Mouse (Mus musculus) MEL (cell line): ENCODE results near the gene Mcl1. TPM values are rescaled to one million over a fixed set of nuclear protein-coding genes. Genes with fewer than 3 reads are reported as not detected.
A peak's percentile ranks its signal among the peaks of the same experiment; 100 is the strongest.
"Not testable (repeated sequence)": the region's sequence is repeated elsewhere in the genome, so short reads cannot be mapped to it uniquely, and the experiment has no call there.

Experiments
- DNase-seq: peaks from one replicate; pipeline ENCODE4 v3.0.0; 2011; ENCODE audit warnings: low read depth, low spot score
- H3K27ac ChIP-seq: 2 replicates; pipeline ENCODE4 v1.5.1; 2012; ENCODE audit warnings: low read depth, mild to moderate bottlenecking, control low read depth, low read length, moderate library complexity; ENCODE audit not compliant: control insufficient read depth
- H3K27me3 ChIP-seq, 2 experiments: fragments of 150-350 bp in 1 of 2; sonication (generic) in 1 of 2; 2 replicates each; pipeline ENCODE4 v1.6.1; 2012; ENCODE audit warnings: low read length in 2 of 2, mild to moderate bottlenecking in 2 of 2, improper control_type of control experiment in 1 of 2, moderate library complexity in 1 of 2; ENCODE audit not compliant: insufficient read depth in 2 of 2, control insufficient read depth in 1 of 2
- H3K36me3 ChIP-seq, 2 experiments: 2 replicates each; pipeline ENCODE4 v1.6.1; 2012 to 2014; ENCODE audit warnings: low read length in 2 of 2, improper control_type of control experiment in 1 of 2, inconsistent platforms in 1 of 2, mild to moderate bottlenecking in 1 of 2; ENCODE audit not compliant: insufficient read depth in 2 of 2, control insufficient read depth in 1 of 2
- H3K4me1 ChIP-seq, 2 experiments: fragments of 150-350 bp in 1 of 2; sonication (generic) in 1 of 2; 2 replicates each; pipeline ENCODE4 v1.6.1; 2012; ENCODE audit warnings: low read length in 2 of 2, improper control_type of control experiment in 1 of 2, mild to moderate bottlenecking in 1 of 2; ENCODE audit not compliant: insufficient read depth in 2 of 2, control insufficient read depth in 1 of 2
- H3K4me3 ChIP-seq, 2 experiments: fragments of 150-350 bp in 1 of 2; sonication (generic) in 1 of 2; 2 replicates each; pipeline ENCODE4 v1.5.1; 2012; ENCODE audit warnings: low read depth in 2 of 2, low read length in 2 of 2, mild to moderate bottlenecking in 2 of 2, moderate library complexity in 2 of 2, control low read depth in 1 of 2, improper control_type of control experiment in 1 of 2; ENCODE audit not compliant: control insufficient read depth in 1 of 2, insufficient read depth in 1 of 2
- H3K79me2 ChIP-seq: 2 replicates; pipeline ENCODE4 v1.6.1; 2012; ENCODE audit warnings: mild to moderate bottlenecking, low read length, moderate library complexity; ENCODE audit not compliant: control insufficient read depth, poor library complexity, insufficient read depth
- H3K9ac ChIP-seq: 2 replicates; pipeline ENCODE4 v1.6.1; 2012; ENCODE audit warnings: low read depth, mild to moderate bottlenecking, control low read depth, low read length, moderate library complexity; ENCODE audit not compliant: control insufficient read depth, poor library complexity, severe bottlenecking
- H3K9me3 ChIP-seq: fragments of 150-350 bp; sonication (generic); replicated peaks from 2 replicates; pipeline ENCODE4 v1.6.1; 2012; ENCODE audit warnings: mild to moderate bottlenecking, low read length, improper control_type of control experiment, moderate library complexity; ENCODE audit not compliant: insufficient read depth
- CHD2 ChIP-seq: IDR thresholded peaks from 2 replicates; pipeline ENCODE4 v1.6.1; 2011; ENCODE audit warnings: low read length, improper control_type of control experiment
- CTCF ChIP-seq, 3 experiments: IDR thresholded peaks in 2 of 3; conservative IDR thresholded peaks in 1 of 3; 2 replicates each; pipeline ENCODE4 v1.5.1; 2011 to 2012; ENCODE audit warnings: low read length in 3 of 3, low read depth in 2 of 3, mild to moderate bottlenecking in 2 of 3, improper control_type of control experiment in 1 of 3, inconsistent platforms in 1 of 3, mixed read lengths in 1 of 3, moderate library complexity in 1 of 3; ENCODE audit not compliant: control insufficient read depth in 1 of 3, insufficient read depth in 1 of 3, poor library complexity in 1 of 3, severe bottlenecking in 1 of 3
- E2F4 ChIP-seq: IDR thresholded peaks from 2 replicates; pipeline ENCODE4 v1.6.1; 2011; ENCODE audit warnings: low read depth, low read length, improper control_type of control experiment, borderline replicate concordance
- ELF1 ChIP-seq: IDR thresholded peaks from 2 replicates; pipeline ENCODE4 v1.6.1; 2014; ENCODE audit warnings: low read depth, mild to moderate bottlenecking, inconsistent platforms, low read length, improper control_type of control experiment, moderate library complexity
- EP300 ChIP-seq, 2 experiments: IDR thresholded peaks; 2 replicates each; pipeline ENCODE4 v1.6.1; 2011; ENCODE audit warnings: improper control_type of control experiment in 2 of 2, low read length in 2 of 2, low read depth in 1 of 2, mild to moderate bottlenecking in 1 of 2
- JUND ChIP-seq: IDR thresholded peaks from 2 replicates; pipeline ENCODE4 v1.6.1; 2011; ENCODE audit warnings: low read depth, mild to moderate bottlenecking, improper control_type of control experiment, low read length
- KAT2A ChIP-seq: conservative IDR thresholded peaks from 2 replicates; pipeline ENCODE4 v1.6.1; 2012; ENCODE audit warnings: low read depth, low read length, improper control_type of control experiment, inconsistent platforms
- MAX ChIP-seq: IDR thresholded peaks from 2 replicates; pipeline ENCODE4 v1.6.1; 2011; ENCODE audit warnings: low read length, improper control_type of control experiment
- MAZ ChIP-seq: IDR thresholded peaks from 2 replicates; pipeline ENCODE4 v1.6.1; 2012; ENCODE audit warnings: low read depth, mild to moderate bottlenecking, inconsistent platforms, low read length, improper control_type of control experiment
- MEF2A ChIP-seq: IDR thresholded peaks from 2 replicates; pipeline ENCODE4 v1.6.1; 2014; ENCODE audit warnings: low read depth, mild to moderate bottlenecking, inconsistent platforms, low read length, improper control_type of control experiment; ENCODE audit not compliant: poor library complexity, insufficient replicate concordance, severe bottlenecking; ENCODE audit errors: extremely low read depth
- MXI1 ChIP-seq: IDR thresholded peaks from 2 replicates; pipeline ENCODE4 v1.6.1; 2011; ENCODE audit warnings: mild to moderate bottlenecking, low read depth, low read length, improper control_type of control experiment
- NELFE ChIP-seq: IDR thresholded peaks from 2 replicates; pipeline ENCODE4 v1.6.1; 2011; ENCODE audit warnings: low read depth, low read length, improper control_type of control experiment
- POLR2A ChIP-seq, 2 experiments: IDR thresholded peaks; 2 replicates each; pipeline ENCODE4 v1.6.1; 2011 to 2012; ENCODE audit warnings: low read length in 2 of 2, mild to moderate bottlenecking in 2 of 2, control low read depth in 1 of 2, improper control_type of control experiment in 1 of 2, low read depth in 1 of 2, moderate library complexity in 1 of 2; ENCODE audit not compliant: control insufficient read depth in 1 of 2, insufficient read depth in 1 of 2, poor library complexity in 1 of 2
- POLR2AphosphoS5 ChIP-seq: IDR thresholded peaks from 2 replicates; pipeline ENCODE4 v1.6.1; 2012; ENCODE audit warnings: low read depth, borderline replicate concordance, mild to moderate bottlenecking, inconsistent platforms, low read length, moderate library complexity, mixed read lengths
- RAD21 ChIP-seq: IDR thresholded peaks from 2 replicates; pipeline ENCODE4 v1.6.1; 2011; ENCODE audit warnings: mild to moderate bottlenecking, low read depth, low read length, improper control_type of control experiment
- RCOR1 ChIP-seq: IDR thresholded peaks from 2 replicates; pipeline ENCODE4 v1.6.1; 2012; ENCODE audit warnings: low read depth, mild to moderate bottlenecking, inconsistent platforms, low read length, improper control_type of control experiment
- SMC3 ChIP-seq: IDR thresholded peaks from 2 replicates; pipeline ENCODE4 v1.6.1; 2011; ENCODE audit warnings: low read depth, low read length, improper control_type of control experiment
- TCF12 ChIP-seq: IDR thresholded peaks from 2 replicates; pipeline ENCODE4 v1.6.1; 2014; ENCODE audit warnings: low read depth, mild to moderate bottlenecking, inconsistent platforms, low read length, improper control_type of control experiment, moderate library complexity
- ZKSCAN1 ChIP-seq: IDR thresholded peaks from 2 replicates; pipeline ENCODE4 v1.6.1; 2012; ENCODE audit warnings: low read depth, mild to moderate bottlenecking, inconsistent platforms, low read length, improper control_type of control experiment, moderate library complexity
- ZNF384 ChIP-seq: IDR thresholded peaks from 2 replicates; pipeline ENCODE4 v1.6.1; 2012; ENCODE audit warnings: low read depth, mild to moderate bottlenecking, inconsistent platforms, low read length, improper control_type of control experiment
- polyA plus RNA-seq, 2 experiments: library from polyadenylated mRNA; stranded (reverse) in 1 of 2; unstranded in 1 of 2; fragments of >175 nt in 1 of 2; fragments of >200 nt in 1 of 2; gene quantifications; 2 replicates each; pipeline versions ENCODE4 v1.2.1 to v1.2.4; 2012; ENCODE audit warnings: low replicate concordance in 2 of 2, low read depth in 1 of 2; ENCODE audit not compliant: insufficient read length in 2 of 2, insufficient read depth in 1 of 2, missing spikeins in 1 of 2
- total RNA-seq: library from RNA; depleted of rRNA; stranded (reverse); fragments of 300-350 nt; gene quantifications from 2 replicates; pipeline ENCODE4 v1.2.3, GENCODE M21; 2012

The Mcl1 gene
- total and polyA plus RNA-seq, 3 experiments = 142 to 211 (median 156) TPM

DNA sequence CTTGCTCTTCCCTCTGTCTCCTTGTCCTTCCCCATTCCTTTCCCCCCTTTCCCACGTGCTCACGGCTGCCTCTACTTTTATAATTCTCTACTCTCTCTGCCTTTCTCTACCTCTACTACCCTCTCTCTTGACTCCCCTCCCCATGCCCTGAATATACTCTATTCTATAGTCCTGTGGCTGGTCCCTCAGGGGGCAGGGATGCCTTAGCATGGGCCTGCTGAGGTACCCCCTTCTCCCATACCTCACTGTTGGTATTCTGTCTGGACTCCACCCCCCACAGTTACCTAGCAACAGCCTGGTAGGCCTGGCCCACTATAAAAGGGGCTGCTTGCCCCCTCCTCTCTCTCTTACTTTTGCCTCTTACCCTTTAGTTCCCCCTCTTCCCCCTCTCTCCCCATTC, 35.0 kb upstream of the Mcl1 start:
- no peak for DNase-seq
- H3K27me3 ChIP-seq = no peaks in the 10 kb centered on the region
- H3K9me3 ChIP-seq = no peaks in the 10 kb centered on the region
- peaks cover 13 to 20% of the 10 kb centered on the region in 2 experiments for H3K36me3 ChIP-seq
- no peak overlapping the region for H3K4me3 ChIP-seq
- peaks cover 7 to 17% of the 10 kb centered on the region in 2 experiments for H3K4me1 ChIP-seq
- no peak overlapping the region for H3K27ac ChIP-seq
- no peak for TF ChIP-seq RAD21
- no peak for TF ChIP-seq RCOR1
- TF ChIP-seq ELF1 = no peak
- no peak for TF ChIP-seq MAZ
- no peak for TF ChIP-seq KAT2A
- no peak for TF ChIP-seq EP300 (IDR thresholded peaks at IDR 0.05; ENCODE audit: low read depth in 1 of 2, low read length in 2 of 2)
- no peak for TF ChIP-seq TCF12
- TF ChIP-seq MAX = no peak
- no peak for TF ChIP-seq SMC3
- no peak for TF ChIP-seq E2F4
- TF ChIP-seq ZNF384 = no peak
- no peak for TF ChIP-seq JUND
- TF ChIP-seq NELFE = no peak; the same call in 1 of the 2 replicates
- TF ChIP-seq ZKSCAN1 = no peak
- no peak for TF ChIP-seq MEF2A
- no peak for TF ChIP-seq POLR2AphosphoS5
- TF ChIP-seq CTCF (IDR thresholded peaks at IDR 0.05 in 2 of 3, conservative IDR thresholded peaks at IDR 0.05 in 1 of 3; ENCODE audit: control insufficient read depth in 1 of 3, insufficient read depth in 1 of 3, low read depth in 2 of 3, low read length in 3 of 3, poor library complexity in 1 of 3, severe bottlenecking in 1 of 3) = no peak
- no peak for TF ChIP-seq CHD2
- no peak for TF ChIP-seq POLR2A (IDR thresholded peaks at IDR 0.05; ENCODE audit: control insufficient read depth in 1 of 2, insufficient read depth in 1 of 2, low read depth in 1 of 2, low read length in 2 of 2, poor library complexity in 1 of 2)
- TF ChIP-seq MXI1 = no peak
- TF ChIP-seq, all 39 proteins: peak for 0
- Histone ChIP-seq H3K9ac (peak overlapping the region; percentile 6; the same call in 1 of the 2 replicates), H3K79me2 (peaks cover 22% of the 10 kb centered on the region)

DNA sequence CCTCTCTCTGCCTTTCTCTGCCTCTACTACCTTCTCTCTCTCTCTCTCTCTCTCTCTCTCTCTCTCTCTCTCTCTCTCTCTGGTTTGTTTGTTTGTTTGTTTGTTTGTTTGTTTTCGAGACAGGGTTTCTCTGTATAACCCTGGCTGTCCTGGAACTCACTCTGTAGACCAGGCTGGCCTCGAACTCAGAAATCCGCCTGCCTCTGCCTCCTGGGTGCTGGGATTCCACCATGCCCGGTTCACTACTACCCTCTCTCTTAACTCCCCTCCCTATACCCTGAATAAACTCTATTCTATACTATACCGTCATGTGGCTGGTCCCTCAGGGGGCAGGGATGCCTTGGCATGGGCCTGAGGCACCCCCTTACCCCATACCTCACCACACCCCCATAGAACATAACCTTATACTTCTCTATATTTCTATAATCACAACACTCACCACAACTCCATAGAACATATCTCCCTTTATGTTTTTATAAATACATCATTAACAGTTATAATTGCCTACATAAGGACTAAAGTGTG, 34.5 kb upstream of the Mcl1 start:
- H3K27me3 ChIP-seq, DNase-seq, H3K9me3 ChIP-seq: not testable (repeated sequence)
- Histone ChIP-seq H3K36me3 (peaks cover 13 to 20% of the 10 kb centered on the region in 2 experiments), H3K27ac (peak overlapping the region; percentile 81), H3K9ac (peak overlapping the region; percentile 72), H3K4me1 (peaks cover 7 to 17% of the 10 kb centered on the region in 2 experiments), H3K79me2 (peaks cover 22% of the 10 kb centered on the region), H3K4me3 (peak overlapping the region; percentile 53 to 76)
